In genomic region chr15:7459992-7460820, GRCm38 (mm10) we compare ENCODE assay signal across 9 mouse cellular contexts.
A peak's percentile ranks its signal among the peaks of the same experiment; 100 is the strongest.
DNase-seq lines count a peak whose midpoint lies in the region; ATAC-seq lines count a peak whose summit lies in the region.
"Had no signal": no experiment of that assay in that cellular context is flagged by ENCODE, and none has a peak within 500 bp of the region (broad histone marks: within the 10 kb centered on the region; RNA-seq: fewer than 3 reads in every experiment).

No protein-coding gene starts in this region.

- no peak overlapping the region for H3K9ac ChIP-seq in forebrain, embryonic 11.5 days (ENCODE audit: low read length)
- H3K9ac ChIP-seq: heart, embryonic 15.5 days had no signal

- no peaks in the 10 kb centered on the region for H3K4me1 ChIP-seq in forebrain, embryonic 11.5 days (replicated peaks; ENCODE audit: control insufficient read depth, insufficient read depth, low read length)
- no peaks in the 10 kb centered on the region for H3K4me1 ChIP-seq in hindbrain, embryonic 10.5 days (replicated peaks)
- H3K4me1 ChIP-seq: heart, embryonic 15.5 days had no signal

- DNase-seq in ES-CJ7 (ENCODE audit: low read depth, low spot score): peak; percentile 49
- peak; percentile 72 for DNase-seq in brain, adult 2 months (ENCODE audit: low read depth, low spot score)
- DNase-seq in forebrain, embryonic 11.5 days (ENCODE audit: low spot score): peak; percentile 77
- DNase-seq in hindbrain, embryonic 10.5 days (ENCODE audit: low spot score): peak; percentile 76
- DNase-seq in layer of hippocampus, adult 9-10 months (ENCODE audit: low spot score): peak; percentile 74
- DNase-seq in lung, postnatal 36 days: peak; percentile 71
- DNase-seq in right cerebral cortex, postnatal 10 days (ENCODE audit: low spot score in 2 of 2): peak; percentile 70 to 85

- H3K4me2 ChIP-seq in forebrain, embryonic 11.5 days (ENCODE audit: low read depth, low read length, severe bottlenecking): no peak overlapping the region
- H3K4me2 ChIP-seq: heart, embryonic 15.5 days had no signal

- no peaks in the 10 kb centered on the region for H3K27me3 ChIP-seq in forebrain, embryonic 11.5 days (ENCODE audit: control insufficient read depth, insufficient read depth, low read length)
- H3K27me3 ChIP-seq in hindbrain, embryonic 10.5 days (ENCODE audit: insufficient read depth, poor library complexity, severe bottlenecking): 0 out of 2 replicates have a peak, but pooled peaks cover 5% of the 10 kb centered on the region

- H3K36me3 ChIP-seq in forebrain, embryonic 11.5 days (ENCODE audit: control insufficient read depth, insufficient read depth, low read length): no peaks in the 10 kb centered on the region
- no peaks in the 10 kb centered on the region for H3K36me3 ChIP-seq in hindbrain, embryonic 10.5 days
- H3K36me3 ChIP-seq: heart, embryonic 15.5 days had no signal

- ATAC-seq in forebrain, embryonic 11.5 days (replicated peaks; ENCODE audit: low FRiP score): peak; percentile 55; the same call in 1 of the 2 replicates
- no peak for ATAC-seq in erythroblast, adult 5-6 weeks (replicated peaks; ENCODE audit: low FRiP score, poor library complexity, severe bottlenecking)

- H3K9me3 ChIP-seq in forebrain, embryonic 11.5 days (ENCODE audit: control insufficient read depth, low read length): no peaks in the 10 kb centered on the region
- H3K9me3 ChIP-seq in hindbrain, embryonic 10.5 days: no peaks in the 10 kb centered on the region
- H3K9me3 ChIP-seq: heart, embryonic 15.5 days had no signal

- no peak overlapping the region for H3K4me3 ChIP-seq in forebrain, embryonic 11.5 days (ENCODE audit: low read depth, low read length)
- no peak overlapping the region for H3K4me3 ChIP-seq in hindbrain, embryonic 10.5 days
- H3K4me3 ChIP-seq: heart, embryonic 15.5 days had no signal

- H3K27ac ChIP-seq in forebrain, embryonic 11.5 days (ENCODE audit: low read depth, low read length): no peak overlapping the region
- no peak overlapping the region for H3K27ac ChIP-seq in hindbrain, embryonic 10.5 days
- H3K27ac ChIP-seq: heart, embryonic 15.5 days had no signal

- 32% methylated on average over 9 of the region's 9 CpGs for WGBS in forebrain, embryonic 11.5 days
- WGBS in hindbrain, embryonic 10.5 days: 33% methylated on average over 9 of the region's 9 CpGs
